Mouse (Mus musculus) G1E-ER4 (cell line): ENCODE data around the gene Pgghg. TPM values are rescaled to one million over a fixed set of nuclear protein-coding genes. Genes with fewer than 3 reads are reported as not detected.

ENCODE experiments used
- GATA1 ChIP-seq: IDR thresholded peaks from one replicate; pipeline ENCODE4 v1.8.0; 2012; ENCODE audit warnings: low read length, inconsistent platforms
- polyA plus RNA-seq: library from polyadenylated mRNA; stranded (reverse); fragments of >175 nt; gene quantifications from 2 replicates; pipeline ENCODE4 v1.2.3, GENCODE M21; 2012

The Pgghg gene
- polyA plus RNA-seq, 1 experiment, result 7.2 TPM

DNA sequence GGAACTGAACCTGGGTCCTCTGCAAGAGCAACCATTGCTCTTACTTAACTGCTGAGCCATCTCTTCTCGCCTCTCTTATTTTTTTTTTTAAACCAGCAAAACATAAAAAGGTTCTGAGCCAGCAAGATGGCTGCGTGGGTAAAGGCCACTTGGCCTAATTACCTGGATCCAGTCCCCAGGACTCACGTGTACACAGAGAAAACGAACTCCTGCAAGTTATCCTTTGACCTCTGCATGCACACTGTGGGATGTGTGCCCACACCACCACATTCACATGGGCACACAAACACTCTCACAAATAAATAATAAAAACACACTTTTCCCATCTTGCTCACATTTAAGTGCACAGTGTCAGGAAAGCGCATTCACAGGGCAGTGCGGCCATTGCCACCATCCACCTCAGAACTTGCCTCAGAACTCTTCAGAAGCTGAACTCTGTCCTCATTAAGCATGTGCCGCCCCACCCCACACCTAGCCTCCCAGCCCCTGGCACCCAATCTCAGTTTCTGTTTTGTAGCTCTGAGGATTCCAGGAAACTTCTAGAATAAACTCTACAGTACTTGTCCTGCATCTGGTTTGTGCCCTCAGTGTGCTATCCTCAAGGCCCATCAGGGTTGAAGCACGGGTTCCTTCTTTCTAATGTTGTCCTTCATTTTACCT lies 27.0 kb upstream of the Pgghg start:
- TF ChIP-seq GATA1, result no peak

DNA sequence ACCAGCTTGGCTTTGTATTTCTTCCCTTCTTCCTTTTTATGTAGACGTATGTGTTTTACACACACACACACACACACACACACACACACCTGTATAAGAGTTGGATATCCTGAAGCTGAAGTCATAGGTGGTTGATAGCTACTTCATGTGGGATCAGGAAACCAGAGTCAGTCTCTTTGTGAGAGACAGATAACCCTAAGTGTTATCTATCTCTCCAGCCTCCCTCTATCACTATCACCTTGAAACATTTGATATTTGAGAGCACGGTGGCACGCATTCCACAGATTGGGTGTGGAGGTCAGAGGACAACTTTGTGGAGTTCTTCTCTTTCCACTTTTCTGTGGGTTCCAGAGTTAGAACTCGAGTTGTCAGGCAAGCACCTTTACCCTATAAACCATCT lies 21.3 kb upstream of the Pgghg start:
- peak; percentile 52 for TF ChIP-seq GATA1

- TF ChIP-seq GATA1, result no peak
Measured at GRCm38 (mm10) chr7:140920418-140921029, 20.7 kb upstream of the Pgghg start, which contains the start of gene Nlrp6. TSS of gene Nlrp6 (plus strand) at chr7:140920902.

DNA sequence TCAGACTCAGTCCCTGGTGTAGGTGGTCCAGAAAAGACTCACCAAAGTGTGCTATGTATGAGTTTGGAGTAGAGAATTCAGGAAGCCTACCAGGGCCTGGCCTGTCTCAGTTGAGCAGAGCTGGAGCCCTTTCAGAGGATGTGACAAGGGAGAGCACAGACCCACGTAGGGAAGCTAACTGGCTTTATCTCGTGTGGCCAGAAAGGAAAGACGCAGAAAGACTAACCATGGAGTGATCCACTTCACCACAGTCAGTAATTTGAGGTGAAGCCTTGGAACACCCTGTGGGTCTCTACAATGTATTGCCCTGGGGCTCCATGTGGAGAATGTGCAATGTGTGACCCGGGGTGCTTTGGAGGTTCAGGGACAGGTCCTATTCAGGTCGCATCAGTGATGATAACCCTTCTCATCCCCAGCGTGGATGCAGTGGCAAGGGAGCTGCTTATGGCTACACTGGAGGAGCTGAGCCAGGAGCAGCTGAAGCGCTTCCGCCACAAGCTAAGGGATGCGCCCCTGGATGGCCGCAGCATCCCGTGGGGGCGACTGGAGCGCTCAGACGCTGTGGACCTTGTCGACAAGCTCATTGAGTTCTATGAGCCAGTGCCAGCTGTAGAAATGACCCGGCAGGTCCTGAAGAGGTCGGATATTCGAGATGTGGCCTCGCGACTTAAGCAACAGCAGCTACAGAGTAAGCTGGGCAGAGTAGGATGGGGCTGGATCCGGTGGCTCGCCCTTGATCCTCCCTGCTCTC lies 19.8 kb upstream of the Pgghg start:
- no peak for TF ChIP-seq GATA1

GRCm38 (mm10) chr7:140922398-140923069 lies 18.7 kb upstream of the Pgghg start:
- TF ChIP-seq GATA1, result no peak

- TF ChIP-seq GATA1, result no peak
Measured at GRCm38 (mm10) chr7:140923070-140923775, 18.0 kb upstream of the Pgghg start.

DNA sequence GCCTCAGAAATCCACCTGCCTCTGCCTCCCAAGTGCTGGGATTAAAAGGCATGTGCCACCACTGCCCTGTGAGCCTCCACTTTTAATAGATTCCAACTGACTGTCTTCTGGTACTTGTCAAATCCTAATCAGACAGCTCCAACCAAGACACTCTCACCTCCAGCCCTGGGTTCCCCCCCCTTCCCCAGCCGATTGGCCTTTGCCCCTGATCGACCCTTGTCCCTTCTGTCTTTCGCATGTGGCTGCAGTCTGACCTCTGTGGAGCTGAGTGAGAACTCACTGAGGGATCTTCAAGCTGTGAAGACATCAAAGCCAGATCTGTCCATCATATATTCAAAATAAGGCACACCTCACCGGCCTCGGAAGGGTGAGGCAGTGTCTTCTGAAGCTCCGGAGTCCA lies 14.0 kb upstream of the Pgghg start:
- no peak for TF ChIP-seq GATA1

- TF ChIP-seq GATA1, result no peak
Measured at GRCm38 (mm10) chr7:140938436-140938835, 2.8 kb upstream of the Pgghg start.

- TF ChIP-seq GATA1, result no peak
Measured at GRCm38 (mm10) chr7:140938896-140939295, 2.3 kb upstream of the Pgghg start.

GRCm38 (mm10) chr7:140939669-140940171 lies 1.5 kb upstream of the Pgghg start:
- no peak for TF ChIP-seq GATA1

- TF ChIP-seq GATA1, result no peak
Measured at GRCm38 (mm10) chr7:140942341-140942740, 1.1 kb downstream of the Pgghg start.

GRCm38 (mm10) chr7:140942811-140943210 lies 1.6 kb downstream of the Pgghg start:
- TF ChIP-seq GATA1, result no peak

DNA sequence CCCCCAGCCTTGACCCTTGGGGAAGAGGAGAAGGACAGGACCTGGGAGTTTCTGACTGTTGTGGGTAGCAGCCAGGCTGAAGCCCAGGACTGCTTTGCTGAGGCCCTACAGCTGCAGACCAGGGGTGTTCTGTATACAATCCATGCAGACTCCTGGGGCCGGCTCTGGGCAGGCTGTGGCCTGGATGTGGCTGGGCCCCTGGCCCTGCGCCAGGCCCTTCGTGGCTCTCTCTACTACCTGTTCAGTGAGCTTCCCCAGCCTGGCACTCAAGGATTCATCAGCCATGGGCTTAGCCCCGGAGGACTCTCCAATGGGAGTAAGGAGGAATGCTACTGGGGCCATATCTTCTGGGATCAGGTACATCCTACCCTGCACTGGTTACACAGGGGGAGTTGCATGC lies 2.2 kb downstream of the Pgghg start:
- no peak for TF ChIP-seq GATA1

DNA sequence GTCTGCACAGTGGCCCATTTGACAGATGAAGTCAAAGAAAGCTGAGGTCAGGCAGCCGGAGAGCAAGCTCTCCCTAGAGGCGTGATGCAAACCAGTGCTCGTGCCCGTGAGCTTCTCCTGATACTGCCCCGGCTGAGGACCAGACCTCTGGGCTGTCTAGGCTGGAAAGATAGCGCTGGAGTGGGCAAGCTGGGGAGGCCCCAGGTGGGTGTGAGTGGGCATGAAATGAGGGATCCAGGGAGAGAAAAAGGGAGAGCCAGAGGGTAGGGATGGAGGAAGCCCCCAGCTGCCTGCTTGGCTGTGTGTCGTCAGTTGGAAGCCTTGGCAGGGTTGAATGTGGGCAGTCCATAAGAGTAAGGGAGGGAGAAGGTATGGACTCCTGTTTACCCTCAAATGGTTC lies 3.0 kb downstream of the Pgghg start:
- TF ChIP-seq GATA1, result no peak

DNA sequence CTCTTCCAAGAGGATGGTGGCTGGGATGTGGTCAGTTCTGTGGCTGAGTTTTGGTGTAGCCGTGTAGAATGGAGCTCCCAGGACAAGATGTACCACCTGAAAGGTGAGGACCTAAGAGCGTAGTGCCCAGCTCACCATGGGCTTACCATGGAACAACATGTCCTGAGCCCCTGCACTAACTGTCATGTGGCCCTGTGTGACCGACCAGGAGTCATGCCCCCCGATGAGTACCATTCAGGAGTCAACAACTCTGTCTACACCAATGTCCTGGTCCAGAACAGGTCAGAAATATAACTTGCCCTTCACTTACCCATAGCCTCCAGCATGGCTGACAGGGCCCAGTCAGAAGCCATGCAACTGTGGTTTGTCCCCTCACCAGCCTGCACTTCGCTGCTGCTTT lies 4.1 kb downstream of the Pgghg start:
- TF ChIP-seq GATA1, result no peak
